Mouse (Mus musculus): ENCODE data around the gene Arhgdia.

DNA sequence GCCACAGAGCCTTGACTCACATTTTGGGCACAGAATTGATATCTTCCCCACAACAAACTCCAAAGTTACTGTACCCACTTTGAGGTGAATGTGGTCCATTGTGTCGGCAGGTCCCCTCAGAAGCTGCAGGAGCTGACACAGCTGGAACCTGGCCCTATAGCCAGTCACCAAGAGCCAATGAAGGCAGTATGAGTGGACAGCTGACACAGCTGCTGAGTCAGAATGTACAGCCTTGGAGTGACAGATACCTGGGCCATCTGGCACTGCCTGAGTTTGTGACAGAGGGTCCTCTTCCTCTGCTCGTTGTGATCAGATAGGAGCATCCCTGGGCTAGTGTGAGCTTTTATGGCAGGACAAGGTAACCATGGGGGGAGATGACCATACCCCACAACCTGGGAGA is 26.2 kb downstream of the Arhgdia start:
- TF ChIP-seq POLR2A (IDR thresholded peaks at IDR 0.05; ENCODE audit: low read depth, low read length) (no peak), TCF12 (IDR thresholded peaks at IDR 0.05; ENCODE audit: low read depth, low read length) (no peak)
